Mouse (Mus musculus) pancreas, adult 10 weeks (tissue): ENCODE measurements around the gene Aga. TPM values are rescaled to one million over a fixed set of nuclear protein-coding genes. Genes with fewer than 3 reads are reported as not detected.

Experiments used
- polyA plus RNA-seq: library from polyadenylated mRNA; stranded (reverse); fragments of 350-450 nt; fragmentation: Illumina TruSeq; extraction: RNeasy Lipid Tissue Mini Kit (QIAGEN cat#74804); gene quantifications from one replicate; pipeline ENCODE4 v1.2.3, GENCODE M21; 2015; ENCODE audit warnings: low read depth, low replicate concordance; ENCODE audit not compliant: insufficient read depth

Gene Aga
- 10.5 TPM for polyA plus RNA-seq

DNA sequence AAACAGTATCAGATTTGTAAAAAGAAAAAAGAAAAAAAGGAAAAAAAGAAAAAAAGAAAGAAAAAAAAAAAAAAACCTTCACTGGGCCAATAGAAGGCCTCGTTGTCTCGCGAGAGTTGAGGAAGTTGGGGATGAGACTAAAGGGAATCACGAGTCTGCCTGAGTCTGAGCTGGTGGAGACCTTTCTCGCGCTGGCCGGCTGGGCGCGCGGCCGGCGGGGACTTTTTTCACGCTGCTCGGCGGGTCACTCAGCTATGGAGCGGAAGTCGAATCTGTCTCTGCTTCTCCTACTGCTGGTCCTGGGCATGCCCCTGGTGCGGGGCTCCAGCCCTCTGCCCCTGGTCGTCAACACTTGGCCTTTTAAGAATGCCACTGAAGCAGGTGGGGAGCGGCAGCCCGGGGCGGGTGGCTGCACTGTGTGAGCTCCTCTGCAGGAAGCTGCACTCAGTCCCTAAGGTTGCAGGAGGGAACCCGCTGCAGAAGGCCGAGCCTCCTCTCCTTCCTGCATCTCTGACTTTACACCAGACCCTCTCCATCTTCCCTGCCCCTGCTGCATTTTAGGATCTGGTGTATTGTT is at the start of gene Aga:
Aga (plus strand) TSS at position 177 of the 577 bp plus-strand sequence.

Other genes with a start within 250 kb of the Aga start
- gene Neil3, start 127.3 kb downstream of the Aga start, polyA plus RNA-seq, result not detected